Mouse (Mus musculus): Measurements from ENCODE around the gene Nfyb. TPM values are rescaled to one million over a fixed set of nuclear protein-coding genes. Genes with fewer than 3 reads are reported as not detected.
A peak's percentile ranks its signal among the peaks of the same experiment; 100 is the strongest.

Gene Nfyb
- total RNA-seq, 1 experiment from 2014 or later = 80.8 TPM

DNA sequence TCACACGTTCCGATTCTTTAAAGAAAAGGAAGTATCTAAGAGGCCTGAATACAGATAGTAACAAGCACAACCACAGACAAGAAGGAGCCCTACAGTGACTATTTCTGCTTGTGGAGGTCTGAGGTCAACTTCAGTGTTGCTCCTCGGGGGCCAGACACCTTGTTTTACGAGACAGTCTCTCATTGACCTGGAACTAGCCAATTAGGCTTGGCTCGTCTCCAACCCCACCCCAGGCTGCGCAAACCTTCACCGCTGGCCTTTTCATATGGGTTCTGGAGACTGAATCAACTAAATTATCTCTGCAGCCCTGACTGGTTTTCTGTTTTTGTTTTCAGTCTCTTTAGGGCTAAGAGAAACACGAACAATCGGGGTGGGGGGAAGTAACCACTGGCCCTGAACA, 6.6 kb downstream of the Nfyb start:
- ATAC-seq (replicated peaks in 1 of 2; ENCODE audit: insufficient read depth in 1 of 2, low FRiP score in 2 of 2, low TSS enrichment in 1 of 2, low read depth in 1 of 2, poor library complexity in 2 of 2, severe bottlenecking in 2 of 2) = no peak

DNA sequence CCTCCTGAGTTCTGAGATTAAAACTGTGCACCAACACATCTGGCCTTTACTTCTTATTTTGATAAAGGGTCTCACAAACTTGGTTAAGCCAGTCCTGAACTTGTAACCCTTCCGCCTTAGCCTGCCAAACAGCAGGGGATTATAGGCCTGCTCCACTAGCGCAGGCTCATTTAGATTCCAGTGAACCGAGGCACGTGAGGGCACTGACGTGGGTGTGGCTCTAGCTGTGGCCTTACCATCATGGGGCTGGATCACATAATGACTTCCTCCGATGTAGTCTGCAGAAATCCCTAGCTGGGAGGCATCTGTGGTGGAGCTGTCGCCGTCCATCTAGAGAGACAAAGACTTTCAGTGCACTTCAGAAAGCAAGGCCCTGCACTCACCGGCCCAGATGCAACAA, 7.5 kb downstream of the Nfyb start:
- no peak for ATAC-seq (replicated peaks in 1 of 2; ENCODE audit: insufficient read depth in 1 of 2, low FRiP score in 2 of 2, low TSS enrichment in 1 of 2, low read depth in 1 of 2, poor library complexity in 2 of 2, severe bottlenecking in 2 of 2)

DNA sequence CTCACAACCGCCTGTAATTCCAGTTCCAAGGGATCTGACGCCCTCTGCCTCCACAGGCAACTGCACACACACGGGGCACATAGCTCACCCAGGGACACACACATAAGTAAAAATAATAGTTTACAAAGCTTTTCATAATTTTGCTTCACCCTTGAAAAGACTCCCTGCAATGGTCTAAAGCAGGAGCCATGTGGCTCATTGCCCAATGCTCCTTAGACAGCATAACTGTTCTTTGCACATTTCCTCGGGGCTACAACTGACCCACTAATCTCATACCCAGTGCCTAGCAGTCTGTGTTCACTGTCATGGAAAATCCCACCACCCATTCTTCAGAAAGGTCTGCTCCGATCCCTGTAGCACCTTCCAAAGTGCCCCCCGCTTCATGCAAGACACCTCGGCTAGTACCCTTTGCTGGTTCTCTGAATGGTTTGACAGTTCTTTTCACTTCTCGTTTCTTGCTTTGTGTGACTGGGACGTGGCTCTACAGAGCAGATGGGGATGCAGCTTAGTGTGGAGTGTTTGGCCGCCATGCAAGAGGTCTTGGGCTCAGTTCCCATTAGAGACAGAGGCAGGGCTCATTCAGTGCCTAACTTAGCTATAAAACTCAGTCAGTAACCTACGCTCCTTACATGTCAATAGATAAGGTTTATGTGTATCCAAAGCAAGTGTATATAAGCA, 8.6 kb downstream of the Nfyb start:
- ATAC-seq (replicated peaks in 1 of 2; ENCODE audit: insufficient read depth in 1 of 2, low FRiP score in 2 of 2, low TSS enrichment in 1 of 2, low read depth in 1 of 2, poor library complexity in 2 of 2, severe bottlenecking in 2 of 2) = no peak

DNA sequence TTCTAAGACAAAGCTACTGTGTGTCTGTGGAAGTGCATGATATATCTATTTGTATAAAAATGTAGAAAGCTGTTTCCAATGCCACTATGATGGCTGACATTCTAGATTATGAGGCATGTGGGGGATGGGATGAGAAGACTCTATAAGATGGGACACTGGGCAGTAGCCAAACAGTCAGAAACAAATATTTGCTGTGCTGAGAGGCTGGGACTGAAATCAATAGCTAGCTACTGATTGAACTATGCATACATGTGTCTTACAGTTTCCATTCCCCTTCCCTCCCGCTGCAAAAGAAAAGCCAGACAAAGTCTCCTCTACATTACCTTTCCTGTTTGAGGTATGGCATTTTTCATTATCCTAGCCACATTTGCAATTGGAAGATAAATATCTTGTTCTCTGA, 9.3 kb downstream of the Nfyb start:
- no peak for ATAC-seq (replicated peaks in 1 of 2; ENCODE audit: insufficient read depth in 1 of 2, low FRiP score in 2 of 2, low TSS enrichment in 1 of 2, low read depth in 1 of 2, poor library complexity in 2 of 2, severe bottlenecking in 2 of 2)

DNA sequence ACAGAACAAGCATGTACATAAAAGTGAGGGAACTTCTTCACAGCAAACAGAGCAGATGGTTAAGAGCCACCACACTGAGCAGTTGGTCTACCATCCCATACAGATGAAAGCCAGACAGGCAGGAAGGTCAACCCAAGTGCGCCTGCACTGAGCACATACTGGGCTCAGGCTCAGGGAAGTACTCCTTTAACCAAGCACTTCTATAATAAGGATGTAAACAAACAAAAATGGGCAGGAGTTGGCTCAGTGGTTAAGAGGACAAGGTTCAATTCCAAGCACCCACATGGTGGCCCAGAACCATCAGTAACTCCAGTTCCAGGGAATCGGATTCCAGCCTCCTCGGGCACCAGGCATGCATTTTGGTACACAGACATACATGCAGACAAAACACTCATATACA, 11.0 kb downstream of the Nfyb start:
- ATAC-seq (replicated peaks in 1 of 2; ENCODE audit: insufficient read depth in 1 of 2, low FRiP score in 2 of 2, low TSS enrichment in 1 of 2, low read depth in 1 of 2, poor library complexity in 2 of 2, severe bottlenecking in 2 of 2) = no peak

DNA sequence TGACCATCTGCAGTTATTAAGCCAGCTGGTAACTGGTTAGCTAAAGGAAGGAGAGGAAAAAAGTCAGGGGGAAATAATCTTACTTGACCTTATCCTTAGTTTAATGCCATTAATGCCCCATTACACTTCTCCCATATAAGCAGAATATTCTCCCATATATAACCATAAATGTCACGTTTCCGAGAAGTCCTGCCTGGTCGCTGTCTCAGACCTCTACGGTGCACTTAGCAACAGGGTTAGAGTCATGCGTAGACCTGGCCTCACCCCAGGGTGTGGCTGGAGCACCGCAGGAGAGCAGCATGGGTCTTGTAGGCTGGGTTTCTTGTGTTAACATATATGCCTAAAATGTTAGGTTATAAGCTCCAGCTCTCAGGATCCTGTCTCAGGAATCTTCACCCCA, 13.2 kb downstream of the Nfyb start:
- ATAC-seq (replicated peaks in 1 of 2; ENCODE audit: insufficient read depth in 1 of 2, low FRiP score in 2 of 2, low TSS enrichment in 1 of 2, low read depth in 1 of 2, poor library complexity in 2 of 2, severe bottlenecking in 2 of 2) = no peak

DNA sequence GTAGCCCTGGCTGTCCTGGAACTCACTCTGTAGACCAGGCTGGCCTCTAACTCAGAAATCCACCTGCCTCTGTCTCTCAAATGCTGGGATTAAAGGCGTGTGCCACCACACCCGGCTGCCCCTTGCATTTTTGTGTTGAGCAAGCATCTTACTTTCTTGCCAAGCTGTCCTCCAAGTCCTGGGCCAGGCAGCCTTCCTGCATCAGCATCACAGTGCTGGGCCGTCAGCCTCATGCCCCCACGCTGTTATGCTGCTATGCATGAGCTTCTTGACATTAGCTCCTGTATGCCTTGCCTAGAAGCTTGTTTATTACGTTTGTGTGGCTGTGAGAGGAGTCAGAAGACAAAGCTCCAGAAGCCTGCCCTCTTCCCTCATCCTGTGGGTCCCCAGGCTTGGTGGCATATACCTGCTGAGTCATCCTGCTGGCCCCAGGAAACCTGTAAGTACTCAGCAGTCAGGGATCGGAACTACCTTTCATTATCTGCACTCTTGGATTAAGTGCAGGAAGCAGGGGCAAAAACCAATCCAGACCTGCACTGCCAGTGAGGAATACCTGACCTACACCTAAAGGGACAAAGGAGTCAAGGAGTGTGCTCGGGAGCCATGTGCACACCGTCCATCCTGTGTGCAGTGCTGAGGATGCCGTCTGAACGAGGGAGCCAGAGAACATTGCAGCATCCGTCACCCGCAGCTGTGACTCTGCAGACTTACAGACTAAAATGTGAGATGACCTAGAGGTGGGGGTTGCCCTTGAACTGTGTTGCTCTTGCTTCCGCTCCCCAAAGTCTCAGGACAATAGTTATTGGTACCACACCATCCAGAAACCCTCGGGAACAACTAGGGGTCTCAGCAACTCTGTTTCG, 16.7 kb downstream of the Nfyb start:
- ATAC-seq (replicated peaks in 1 of 2; ENCODE audit: insufficient read depth in 1 of 2, low FRiP score in 2 of 2, low TSS enrichment in 1 of 2, low read depth in 1 of 2, poor library complexity in 2 of 2, severe bottlenecking in 2 of 2) = 0 out of 4 replicates have a peak, but pooled peaks of 1 of the 2 experiments have one; percentile 22

DNA sequence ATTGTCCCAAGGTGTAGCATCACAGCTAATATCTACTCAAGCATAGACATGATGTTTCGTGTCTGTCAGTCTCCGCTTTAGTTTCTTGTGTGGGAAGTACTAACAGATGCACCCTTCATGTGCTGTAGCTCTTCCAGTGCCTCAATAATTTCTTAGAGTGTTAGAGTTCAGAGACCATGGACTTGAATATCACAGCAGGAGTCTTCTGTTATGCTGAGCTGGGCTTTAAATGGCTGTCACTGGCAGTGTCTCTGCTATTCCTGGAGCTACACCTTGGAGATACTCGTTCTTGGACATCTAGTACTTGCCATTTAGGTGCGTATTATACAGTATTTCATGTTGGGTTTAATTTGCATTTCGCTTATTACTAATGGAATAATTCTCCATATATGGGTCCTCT, 18.6 kb downstream of the Nfyb start:
- no peak for ATAC-seq (replicated peaks in 1 of 2; ENCODE audit: insufficient read depth in 1 of 2, low FRiP score in 2 of 2, low TSS enrichment in 1 of 2, low read depth in 1 of 2, poor library complexity in 2 of 2, severe bottlenecking in 2 of 2)

DNA sequence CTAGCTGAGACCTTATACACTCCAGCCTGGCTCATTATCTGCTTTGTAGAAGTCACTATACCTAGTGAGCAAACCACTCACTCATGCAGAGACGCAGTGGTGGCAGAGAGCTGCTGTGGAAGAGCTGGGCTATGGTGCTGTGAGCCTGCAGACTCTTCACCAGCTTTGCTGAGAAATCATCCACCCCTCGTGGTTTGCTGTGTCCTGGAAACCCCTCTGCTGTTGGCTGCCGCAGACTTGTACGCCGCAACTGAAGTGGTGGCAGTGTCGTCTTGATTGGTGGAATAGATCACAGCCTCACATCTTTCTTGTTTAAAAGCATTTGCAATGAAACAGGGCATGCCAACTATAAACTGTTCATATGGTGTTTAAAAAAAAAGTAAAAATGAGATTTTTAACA, 19.6 kb downstream of the Nfyb start:
- ATAC-seq (replicated peaks in 1 of 2; ENCODE audit: insufficient read depth in 1 of 2, low FRiP score in 2 of 2, low TSS enrichment in 1 of 2, low read depth in 1 of 2, poor library complexity in 2 of 2, severe bottlenecking in 2 of 2) = no peak

DNA sequence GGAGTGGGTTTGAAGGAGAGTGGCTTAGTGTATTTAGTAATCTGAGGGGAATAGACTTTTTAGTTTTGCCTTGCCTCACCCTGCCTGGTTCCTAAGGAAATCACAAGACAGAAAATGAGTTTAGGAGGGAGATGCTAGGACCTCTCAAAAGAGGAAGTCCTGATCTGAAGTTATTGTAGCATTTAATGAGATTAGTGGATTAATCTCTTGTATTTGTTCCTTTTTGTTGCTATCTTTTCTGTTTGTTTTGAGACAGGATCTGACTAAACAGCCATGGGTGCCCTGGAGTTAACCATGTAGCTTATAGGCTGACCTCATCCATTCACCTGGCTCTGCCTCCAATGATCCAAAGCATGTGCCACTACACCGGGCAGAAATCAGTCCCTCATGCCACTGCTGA, 21.4 kb downstream of the Nfyb start:
- ATAC-seq (replicated peaks in 1 of 2; ENCODE audit: insufficient read depth in 1 of 2, low FRiP score in 2 of 2, low TSS enrichment in 1 of 2, low read depth in 1 of 2, poor library complexity in 2 of 2, severe bottlenecking in 2 of 2) = peak; percentile 42 to 48; a peak in 2 of 4 replicates

DNA sequence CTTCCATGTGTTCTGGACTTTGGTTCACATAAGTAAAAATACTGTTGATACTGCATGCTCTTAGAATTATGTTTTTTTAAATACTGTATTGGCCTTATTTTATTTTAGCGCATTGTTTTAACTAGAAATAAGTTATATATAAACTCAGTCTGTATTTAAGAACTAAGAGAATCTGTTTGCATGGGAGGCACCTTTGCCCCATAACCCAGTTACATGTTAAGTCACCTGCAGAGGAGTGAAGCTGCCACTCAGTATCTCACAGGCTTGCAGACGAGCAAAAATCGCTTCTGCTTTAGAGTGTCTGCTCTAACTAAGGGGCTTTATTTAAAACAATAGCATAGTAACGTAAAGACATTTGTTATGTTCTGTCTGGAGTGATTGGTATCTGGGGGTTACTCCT, 22.1 kb downstream of the Nfyb start:
- no peak for ATAC-seq (replicated peaks in 1 of 2; ENCODE audit: insufficient read depth in 1 of 2, low FRiP score in 2 of 2, low TSS enrichment in 1 of 2, low read depth in 1 of 2, poor library complexity in 2 of 2, severe bottlenecking in 2 of 2)

DNA sequence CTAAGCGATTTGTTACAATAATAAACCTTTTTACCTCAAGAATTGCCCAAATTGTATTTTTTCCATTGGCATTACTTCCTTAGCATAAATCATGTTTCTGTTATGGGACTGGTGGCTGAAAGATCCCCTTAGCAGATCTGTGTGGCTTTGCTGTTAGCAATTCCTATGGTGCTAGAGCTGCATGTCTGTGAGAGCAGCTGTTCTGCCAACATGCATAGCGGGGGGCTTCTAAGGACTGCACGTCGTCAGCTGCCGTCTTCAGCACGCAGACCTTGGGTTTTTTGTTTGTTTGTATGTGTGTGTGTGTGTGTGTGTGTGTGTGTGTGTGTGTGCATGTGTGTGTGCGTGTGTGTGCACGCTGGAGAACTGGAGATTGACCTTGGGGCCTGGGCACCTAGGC, 22.6 kb downstream of the Nfyb start:
- ATAC-seq (replicated peaks in 1 of 2; ENCODE audit: insufficient read depth in 1 of 2, low FRiP score in 2 of 2, low TSS enrichment in 1 of 2, low read depth in 1 of 2, poor library complexity in 2 of 2, severe bottlenecking in 2 of 2) = no peak

DNA sequence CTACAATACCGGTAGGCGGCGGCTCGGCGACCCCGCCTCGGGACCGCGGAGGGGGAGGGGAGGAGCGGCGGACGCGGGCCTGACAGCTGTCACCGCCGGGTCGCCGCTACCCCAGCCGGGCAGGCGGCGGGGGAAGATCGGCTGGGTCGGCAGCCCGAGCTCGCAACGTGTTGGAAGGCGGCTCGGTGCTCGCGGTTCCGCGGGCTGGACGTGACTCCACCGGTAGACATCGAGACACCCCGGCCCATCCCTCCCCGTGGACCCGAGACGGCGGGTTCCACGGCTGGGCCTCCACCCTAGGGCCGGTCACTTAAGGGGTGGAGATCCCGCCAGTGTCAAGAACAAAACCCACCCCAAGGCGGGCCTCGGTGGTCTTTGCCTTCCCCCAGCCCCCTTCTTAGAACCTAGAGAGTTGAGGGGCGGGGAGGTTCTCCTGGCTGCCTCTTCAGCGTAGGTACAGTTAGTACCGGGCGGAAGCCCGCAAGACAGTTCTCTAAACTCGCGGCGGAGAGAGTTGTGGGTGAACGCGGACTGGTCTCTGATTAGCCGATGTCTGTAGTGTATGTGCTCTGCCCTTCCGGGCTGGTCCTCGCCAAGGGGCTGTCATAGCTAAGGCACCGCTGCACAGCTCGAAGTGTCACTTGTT, 64.5 kb downstream of the Nfyb start:
- ATAC-seq (replicated peaks in 1 of 2; ENCODE audit: insufficient read depth in 1 of 2, low FRiP score in 2 of 2, low TSS enrichment in 1 of 2, low read depth in 1 of 2, poor library complexity in 2 of 2, severe bottlenecking in 2 of 2) = peak; percentile 19 to 43

DNA sequence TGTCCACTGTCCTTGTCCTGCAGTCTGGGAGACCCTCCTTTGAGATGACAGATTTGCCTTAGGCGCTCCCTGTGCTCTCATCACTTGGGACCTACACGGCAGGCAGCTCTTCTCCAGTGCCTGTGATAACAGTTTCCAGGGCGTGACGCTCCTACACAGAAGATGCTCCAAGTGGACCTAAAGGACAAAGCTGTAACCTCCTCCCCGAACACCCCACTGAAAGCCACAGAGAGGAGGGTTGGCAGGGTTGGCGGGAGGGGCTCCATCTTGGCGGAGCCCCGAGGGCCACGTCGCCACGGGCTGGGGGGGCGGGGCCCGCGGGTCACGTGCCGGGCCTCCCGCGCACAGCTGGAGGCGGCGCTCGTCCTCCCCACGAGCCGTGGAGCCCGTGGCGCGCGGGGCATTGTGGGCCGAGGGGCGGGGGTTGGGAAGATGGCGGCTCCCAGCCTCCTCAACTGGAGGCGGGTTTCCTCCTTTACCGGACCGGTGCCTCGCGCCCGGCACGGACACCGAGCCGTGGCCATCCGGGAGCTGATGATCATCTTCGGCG, 65.2 kb downstream of the Nfyb start:
- ATAC-seq (replicated peaks in 1 of 2; ENCODE audit: insufficient read depth in 1 of 2, low FRiP score in 2 of 2, low TSS enrichment in 1 of 2, low read depth in 1 of 2, poor library complexity in 2 of 2, severe bottlenecking in 2 of 2) = peak; percentile 24 to 63; a peak in 3 of 4 replicates

Other genes with a start within 250 kb of the Nfyb start
- gene 1190007I07Rik, start 140.9 kb downstream of the Nfyb start, total RNA-seq (2017) = 39.7 and 79.5 TPM in 2 replicates
- 93.2 and 104 TPM in 2 replicates for gene Tdg, start 134.3 kb downstream of the Nfyb start, total RNA-seq (2017)
- gene Glt8d2, start 73.5 kb downstream of the Nfyb start, total RNA-seq (2017) = 1.6 and 3.1 TPM in 2 replicates
- 40.1 and 44.0 TPM in 2 replicates for gene Hcfc2, start 68.0 kb downstream of the Nfyb start, total RNA-seq (2017)
- gene Txnrd1, start 69.8 kb upstream of the Nfyb start, total RNA-seq (2017) = 159 and 189 TPM in 2 replicates
- gene Eid3, start 102.5 kb upstream of the Nfyb start, total RNA-seq (2017) = 8.5 and 21.6 TPM in 2 replicates
- 22.3 and 27.1 TPM in 2 replicates for gene Chst11, start 221.4 kb upstream of the Nfyb start, total RNA-seq (2017)

Measured in hematopoietic stem cell, adult 5-6 weeks (primary cell).